Mouse (Mus musculus): ENCODE measurements around the gene Xirp1.
A peak's percentile ranks its signal among the peaks of the same experiment; 100 is the strongest.

Xirp1 gene

GRCm38 (mm10) chr9:120023086-120023811 is at the start of gene Xirp1:
Gene Xirp1, minus strand, starts transcription at chr9:120023598.
- DNase-seq, result no peak

GRCm38 (mm10) chr9:120073169-120073568 is 49.8 kb upstream of the Xirp1 start:
- DNase-seq, result peak; percentile 23 to 32

GRCm38 (mm10) chr9:120071251-120071650 is 47.9 kb upstream of the Xirp1 start:
- DNase-seq, result no peak

GRCm38 (mm10) chr9:120069779-120070178 is 46.4 kb upstream of the Xirp1 start, which contains the start of gene Cx3cr1:
Gene Cx3cr1, minus strand, starts transcription at chr9:120069879.
- DNase-seq, result no peak

GRCm38 (mm10) chr9:120068047-120068446 is 44.6 kb upstream of the Xirp1 start:
- no peak for DNase-seq

GRCm38 (mm10) chr9:120067609-120068008 is 44.2 kb upstream of the Xirp1 start:
- DNase-seq, result no peak

- no peak for DNase-seq
These were observed 40.9 kb upstream of the Xirp1 start for GRCm38 (mm10) chr9:120064317-120064716.

GRCm38 (mm10) chr9:120058730-120059129 is 35.3 kb upstream of the Xirp1 start:
- no peak for DNase-seq

- no peak for DNase-seq
These were observed 32.8 kb upstream of the Xirp1 start for GRCm38 (mm10) chr9:120056201-120056600.

- peak; percentile 21 to 43 for DNase-seq
These were observed 31.3 kb upstream of the Xirp1 start for GRCm38 (mm10) chr9:120054545-120055277.

- no peak for DNase-seq
These were observed 26.0 kb upstream of the Xirp1 start for GRCm38 (mm10) chr9:120049407-120049806.

- DNase-seq, result no peak
These were observed 25.1 kb upstream of the Xirp1 start for GRCm38 (mm10) chr9:120048495-120048894.

- DNase-seq, result no peak
These were observed 19.7 kb upstream of the Xirp1 start for GRCm38 (mm10) chr9:120043115-120043514.

- DNase-seq, result no peak
These were observed 14.0 kb upstream of the Xirp1 start for GRCm38 (mm10) chr9:120037414-120037813.

GRCm38 (mm10) chr9:120034375-120034774 is 11.0 kb upstream of the Xirp1 start:
- DNase-seq, result no peak

- DNase-seq, result no peak
These were observed 9.3 kb upstream of the Xirp1 start for GRCm38 (mm10) chr9:120032710-120033109.

- DNase-seq, result peak in 1 of 2 experiments; percentile 56
These were observed 7.0 kb upstream of the Xirp1 start for GRCm38 (mm10) chr9:120030421-120030820.

- no peak for DNase-seq
These were observed 6.5 kb upstream of the Xirp1 start for GRCm38 (mm10) chr9:120029880-120030279.

GRCm38 (mm10) chr9:120027401-120028151 is 4.2 kb upstream of the Xirp1 start:
- no peak for DNase-seq

- DNase-seq, result no peak
These were observed 1.2 kb upstream of the Xirp1 start for GRCm38 (mm10) chr9:120024625-120025024.

- DNase-seq, result no peak
These were observed 773 bp upstream of the Xirp1 start for GRCm38 (mm10) chr9:120024171-120024570.

GRCm38 (mm10) chr9:120021164-120021563 is 2.2 kb downstream of the Xirp1 start:
- DNase-seq, result no peak

- peak; percentile 28 to 42 for DNase-seq
These were observed 3.0 kb downstream of the Xirp1 start for GRCm38 (mm10) chr9:120020285-120020890.
